Mouse (Mus musculus): ENCODE measurements at regions not wholly inside any gene's neighbourhood (a gene's known extent, or its start where the extent isn't known, plus 50 kb on each side); places are given as distances from the start of the nearest gene placed in this dataset.

DNA sequence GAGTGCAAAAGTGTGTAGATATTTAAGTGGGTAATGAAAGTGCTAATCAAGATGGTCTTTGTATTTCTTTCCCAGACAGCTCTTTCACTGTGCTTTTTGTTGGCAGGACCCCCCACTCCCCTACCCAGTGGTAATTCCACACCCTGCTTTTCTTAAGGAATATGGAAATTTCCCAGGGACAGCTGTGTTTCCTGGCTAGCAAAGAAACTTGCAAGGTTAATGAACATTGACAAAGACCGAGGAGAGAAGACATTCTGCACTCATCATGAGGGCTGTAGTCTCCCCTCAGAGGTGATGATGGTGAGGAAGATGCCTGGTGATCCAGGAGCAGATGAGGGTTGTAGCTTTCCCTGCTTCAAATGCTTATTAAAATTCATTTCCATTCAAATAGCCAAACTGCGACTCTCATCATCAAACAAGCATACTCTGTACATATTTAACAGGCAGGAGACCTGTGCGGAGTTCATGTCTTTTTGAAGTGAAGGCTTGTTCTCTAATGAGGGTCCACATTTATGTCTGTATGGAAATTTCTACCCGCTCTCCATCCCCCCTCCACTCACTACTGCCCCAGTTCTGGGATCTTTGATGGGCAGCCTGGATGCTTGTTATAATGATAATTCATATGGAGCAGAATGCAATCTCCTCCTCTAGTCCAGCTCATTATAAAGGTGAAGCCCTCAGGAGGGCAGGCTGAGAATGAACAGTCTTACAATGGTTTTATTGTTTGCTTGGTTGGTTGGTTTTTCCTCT lies 364.1 kb upstream of the Camk1g start:
- Histone ChIP-seq H3K4me3 (no peak overlapping the region), H3K27me3 (ENCODE audit: low read depth, poor library complexity, severe bottlenecking) (peaks cover 13% of the 10 kb centered on the region), H3K4me1 (peaks cover 57% of the 10 kb centered on the region), H3K36me3 (no peaks in the 10 kb centered on the region), H3K27ac (replicated peaks) (peak overlapping the region; percentile 25), H3K9me3 (replicated peaks) (no peaks in the 10 kb centered on the region)
- 52% methylated on average over 4 of the region's 4 CpGs for WGBS
- no peak for DNase-seq (ENCODE audit: low spot score)

DNA sequence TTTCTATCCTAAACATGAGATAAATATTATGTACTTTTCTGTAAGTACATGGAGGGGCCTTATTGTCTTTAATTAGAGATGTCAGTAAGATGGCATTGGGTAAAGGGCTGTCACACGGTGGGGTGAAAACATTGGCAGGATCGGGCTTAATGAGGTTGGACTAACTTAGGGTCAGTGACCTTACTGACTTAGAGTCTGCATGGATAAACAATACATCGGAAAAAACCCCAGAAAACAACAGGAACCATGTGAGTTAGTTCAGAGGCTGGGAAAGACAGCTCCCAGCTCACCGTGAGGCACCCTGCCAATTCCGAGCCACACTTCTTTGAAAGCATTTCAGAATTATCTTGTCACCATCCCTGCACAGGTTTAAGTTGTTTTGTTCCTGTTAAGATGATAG lies 363.3 kb upstream of the Camk1g start:
- DNase-seq (ENCODE audit: low spot score): no peak
- Histone ChIP-seq H3K4me3 (no peak overlapping the region), H3K36me3 (no peaks in the 10 kb centered on the region), H3K27me3 (ENCODE audit: low read depth, poor library complexity, severe bottlenecking) (peaks cover 18% of the 10 kb centered on the region), H3K4me1 (peaks cover 57% of the 10 kb centered on the region), H3K9me3 (replicated peaks) (no peaks in the 10 kb centered on the region), H3K27ac (replicated peaks) (peak overlapping the region; percentile 42; the same call in 1 of the 2 replicates)
- WGBS: 3% methylated on average over 5 of the region's 5 CpGs

DNA sequence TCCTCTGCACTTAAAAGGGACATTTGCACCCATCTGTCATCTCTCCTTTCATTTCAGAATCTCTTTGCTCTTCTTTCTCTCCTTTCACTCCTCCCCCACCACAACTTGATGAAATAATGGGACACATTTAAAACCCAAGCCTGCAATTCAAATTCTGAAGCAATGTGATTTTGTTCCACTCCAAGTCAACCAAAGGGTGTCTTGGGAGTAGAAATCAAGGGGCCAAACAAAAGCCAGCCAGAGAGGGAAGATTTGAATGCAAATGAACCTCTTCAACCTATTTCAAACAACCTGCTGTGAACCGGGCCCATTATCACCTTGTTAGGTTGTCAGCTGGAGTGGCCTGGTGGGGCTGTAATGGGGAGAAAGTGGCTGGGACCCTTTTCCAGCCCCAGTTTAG lies 362.0 kb upstream of the Camk1g start:
- DNase-seq (ENCODE audit: low spot score): no peak
- Histone ChIP-seq H3K4me3 (no peak overlapping the region), H3K9me3 (replicated peaks) (no peaks in the 10 kb centered on the region), H3K27me3 (ENCODE audit: low read depth, poor library complexity, severe bottlenecking) (peaks cover 19% of the 10 kb centered on the region), H3K27ac (replicated peaks) (peak overlapping the region; percentile 42), H3K4me1 (peaks cover 57% of the 10 kb centered on the region), H3K36me3 (no peaks in the 10 kb centered on the region)
- 3% methylated on average over 1 of the region's 1 CpGs for WGBS

DNA sequence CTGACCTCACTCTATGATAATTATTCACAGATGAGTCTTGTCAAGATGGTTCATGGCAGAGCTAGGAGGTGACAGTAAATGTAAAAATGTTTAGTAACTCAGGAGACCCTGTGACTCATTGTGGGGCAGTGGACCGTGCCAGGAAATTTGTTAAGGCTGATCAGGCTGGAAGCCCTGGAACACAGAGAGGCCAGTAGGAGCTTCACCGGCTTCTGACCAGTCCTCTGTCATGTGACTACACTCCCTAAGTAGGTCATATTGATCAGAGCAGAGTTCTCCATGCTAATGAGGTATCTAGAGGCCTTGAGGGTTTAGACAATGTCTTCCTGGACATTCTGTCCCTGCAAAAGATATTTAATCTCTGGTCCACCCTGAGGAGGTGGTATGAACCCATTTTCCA lies 351.8 kb upstream of the Camk1g start:
- 67% methylated on average over 2 of the region's 2 CpGs for WGBS
- Histone ChIP-seq H3K9me3 (replicated peaks) (no peaks in the 10 kb centered on the region), H3K4me1 (peaks cover 27% of the 10 kb centered on the region), H3K4me3 (no peak overlapping the region), H3K36me3 (no peaks in the 10 kb centered on the region), H3K27me3 (ENCODE audit: low read depth, poor library complexity, severe bottlenecking) (no peaks in the 10 kb centered on the region; the same call in 1 of the 2 replicates), H3K27ac (replicated peaks) (no peak overlapping the region)
- DNase-seq (ENCODE audit: low spot score): no peak

DNA sequence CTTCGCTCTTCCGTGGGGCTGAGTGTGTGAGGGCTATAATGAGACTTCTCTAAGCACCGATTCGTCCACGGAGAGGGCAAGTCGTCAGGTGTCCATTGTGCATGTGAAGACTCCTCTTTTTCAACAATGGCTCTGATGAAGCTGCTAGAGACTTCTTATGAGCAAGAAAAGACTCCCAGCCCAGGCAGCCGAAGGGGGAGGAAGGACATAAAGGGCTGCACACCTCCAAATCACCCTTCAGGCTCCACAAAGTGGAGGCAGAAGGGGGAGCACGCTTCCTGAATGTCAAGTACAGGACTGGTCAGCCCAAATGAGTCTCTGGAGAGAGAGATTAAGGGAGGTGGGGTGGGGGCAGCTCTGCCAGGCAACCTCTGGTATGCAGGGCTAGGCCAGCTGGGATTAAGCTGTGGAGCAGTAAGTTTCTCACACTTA lies 350.3 kb upstream of the Camk1g start:
- H3K9me3 ChIP-seq (replicated peaks): no peaks in the 10 kb centered on the region
- 0 out of 2 replicates have a peak overlapping the region, but pooled peaks have one; percentile 7 for H3K4me3 ChIP-seq
- peak overlapping the region; percentile 72 for H3K27ac ChIP-seq (replicated peaks)
- WGBS: 29% methylated on average over 8 of the region's 8 CpGs
- H3K36me3 ChIP-seq: no peaks in the 10 kb centered on the region
- no peaks in the 10 kb centered on the region; the same call in 1 of the 2 replicates for H3K27me3 ChIP-seq (ENCODE audit: low read depth, poor library complexity, severe bottlenecking)
- DNase-seq (ENCODE audit: low spot score): peak; percentile 59
- peaks cover 27% of the 10 kb centered on the region for H3K4me1 ChIP-seq

DNA sequence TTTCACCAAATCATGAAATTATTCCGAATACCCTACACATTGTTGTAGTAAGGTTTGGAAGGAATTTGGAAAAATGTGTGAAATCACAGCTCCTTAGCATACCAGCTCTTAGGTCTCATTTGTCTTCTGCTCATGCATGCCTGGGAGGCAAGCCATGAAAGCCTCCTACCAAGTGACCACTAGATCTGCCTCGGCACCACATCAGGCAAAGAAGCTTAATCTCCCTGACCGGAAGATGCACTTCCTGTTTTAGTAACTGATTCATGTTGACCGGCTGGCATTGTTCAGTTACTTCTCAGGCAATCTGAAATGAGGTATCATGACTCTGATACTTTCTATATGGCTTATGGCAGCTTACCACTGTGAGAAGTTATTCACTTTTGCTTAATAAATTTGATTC lies 345.2 kb upstream of the Camk1g start:
- H3K36me3 ChIP-seq: no peaks in the 10 kb centered on the region
- H3K4me1 ChIP-seq: peaks cover 6% of the 10 kb centered on the region
- WGBS: 82% methylated on average over 4 of the region's 4 CpGs
- no peaks in the 10 kb centered on the region; the same call in 1 of the 2 replicates for H3K27me3 ChIP-seq (ENCODE audit: low read depth, poor library complexity, severe bottlenecking)
- H3K4me3 ChIP-seq: no peak overlapping the region
- no peak overlapping the region for H3K27ac ChIP-seq (replicated peaks)
- no peaks in the 10 kb centered on the region for H3K9me3 ChIP-seq (replicated peaks)
- no peak for DNase-seq (ENCODE audit: low spot score)

DNA sequence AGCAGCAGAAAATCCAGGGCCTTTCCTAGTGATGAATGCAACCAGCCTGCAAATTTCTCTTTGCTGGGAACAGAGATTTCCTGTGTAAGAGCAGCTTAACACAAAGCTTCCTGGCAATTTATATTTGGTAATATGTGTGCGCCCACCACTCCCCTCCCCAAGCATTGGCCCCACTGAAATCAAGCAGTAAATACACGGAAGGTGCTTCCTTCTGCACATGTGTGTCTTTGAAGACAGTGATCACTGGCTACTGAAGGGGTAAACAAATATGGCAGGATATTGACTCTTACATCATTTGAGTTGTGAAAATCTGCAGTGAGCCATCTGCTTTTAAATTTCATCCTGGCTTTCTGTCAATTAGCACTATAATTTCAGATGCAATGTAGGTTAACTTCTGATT lies 344.5 kb upstream of the Camk1g start:
- no peak for DNase-seq (ENCODE audit: low spot score)
- Histone ChIP-seq H3K27ac (replicated peaks) (no peak overlapping the region), H3K4me1 (no peaks in the 10 kb centered on the region), H3K27me3 (ENCODE audit: low read depth, poor library complexity, severe bottlenecking) (no peaks in the 10 kb centered on the region; the same call in 1 of the 2 replicates), H3K9me3 (replicated peaks) (no peaks in the 10 kb centered on the region), H3K4me3 (no peak overlapping the region), H3K36me3 (no peaks in the 10 kb centered on the region)
- WGBS: 95% methylated on average over 2 of the region's 2 CpGs

DNA sequence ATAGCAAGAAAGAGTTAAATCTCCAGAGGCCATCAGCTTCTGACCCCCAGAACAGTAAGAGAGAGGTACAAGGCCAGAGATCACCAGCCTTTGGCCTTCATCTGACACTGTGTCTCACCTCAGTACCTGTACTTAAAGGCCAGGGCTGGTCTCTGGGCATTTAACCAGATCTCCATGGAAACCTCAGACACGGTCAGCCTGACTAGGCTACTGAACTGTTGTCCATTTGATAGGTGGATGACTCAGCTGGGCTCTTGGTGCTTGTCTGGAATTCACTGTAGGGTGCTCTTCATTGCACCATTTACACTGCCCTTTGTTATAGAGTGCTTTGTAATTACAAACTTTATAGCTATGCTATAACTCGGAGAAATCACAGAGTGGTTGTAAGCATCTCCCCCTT lies 335.1 kb upstream of the Camk1g start:
- Histone ChIP-seq H3K4me1 (peaks cover 24% of the 10 kb centered on the region), H3K27ac (replicated peaks) (no peak overlapping the region), H3K9me3 (replicated peaks) (no peaks in the 10 kb centered on the region), H3K27me3 (ENCODE audit: low read depth, poor library complexity, severe bottlenecking) (peaks cover 37% of the 10 kb centered on the region), H3K36me3 (no peaks in the 10 kb centered on the region), H3K4me3 (no peak overlapping the region)
- WGBS: 31% methylated on average over 2 of the region's 2 CpGs
- DNase-seq (ENCODE audit: low spot score): peak; percentile 25

DNA sequence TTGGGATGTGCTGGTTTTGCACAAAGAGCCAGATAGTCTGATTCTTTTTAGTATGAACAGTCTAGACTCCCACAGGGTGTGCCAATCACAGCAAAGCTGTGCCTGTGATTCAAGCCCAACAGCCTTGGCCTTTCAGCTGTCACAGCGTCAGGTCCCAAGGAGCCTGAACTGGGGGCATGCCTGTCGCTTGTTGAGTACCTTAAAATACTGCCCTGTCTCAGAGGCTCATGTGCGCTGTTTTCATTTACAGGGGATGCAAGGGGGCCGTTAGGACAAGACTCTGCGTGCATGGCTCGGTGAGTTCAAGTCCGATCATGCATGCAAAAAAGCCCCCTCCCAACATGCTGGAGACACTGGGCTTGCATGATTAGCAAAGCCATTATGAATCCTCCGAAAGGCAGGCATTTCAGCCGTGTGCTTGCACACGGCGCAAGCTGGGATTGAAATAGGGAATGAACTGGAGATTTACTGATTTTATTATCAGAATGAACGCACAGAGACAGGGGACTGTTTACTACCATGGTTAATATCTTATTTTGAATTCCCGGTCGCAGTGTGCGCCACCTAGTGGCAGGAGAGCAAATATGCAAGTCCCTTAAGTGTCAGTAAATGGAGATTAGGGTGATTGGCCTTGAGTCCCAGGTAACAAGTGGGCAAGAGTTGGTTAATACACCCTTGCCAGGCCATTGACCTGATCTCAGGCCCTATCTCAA lies 332.8 kb upstream of the Camk1g start:
- peak overlapping the region; percentile 61 for H3K27ac ChIP-seq (replicated peaks)

DNA sequence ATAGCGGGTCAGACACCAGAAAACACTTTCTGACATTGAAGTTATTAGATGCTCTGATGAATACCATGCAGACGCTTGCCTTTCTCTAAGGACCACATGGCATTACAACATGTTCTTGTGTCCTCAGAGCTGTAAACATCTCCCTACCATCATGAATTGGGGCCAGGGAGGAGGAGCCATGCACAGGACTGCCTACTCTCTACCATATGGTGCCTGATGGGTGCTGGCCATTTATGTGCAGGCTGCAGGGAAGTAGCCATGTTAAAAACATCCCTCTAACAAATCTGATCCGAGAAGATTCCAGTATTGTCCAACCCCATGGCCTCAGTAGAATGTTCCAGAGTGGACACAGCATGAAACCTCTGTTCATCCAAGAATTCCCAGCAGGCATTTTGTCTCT lies 330.1 kb upstream of the Camk1g start:
- Histone ChIP-seq H3K4me1 (peaks cover 19% of the 10 kb centered on the region), H3K27ac (replicated peaks) (no peak overlapping the region), H3K9me3 (replicated peaks) (no peaks in the 10 kb centered on the region), H3K27me3 (ENCODE audit: low read depth, poor library complexity, severe bottlenecking) (peaks cover 27% of the 10 kb centered on the region), H3K4me3 (no peak overlapping the region), H3K36me3 (no peaks in the 10 kb centered on the region)
- DNase-seq (ENCODE audit: low spot score): no peak
- WGBS: 89% methylated on average over 3 of the region's 3 CpGs

More for the DNA sequence above, 332.8 kb upstream of the Camk1g start:
- H3K36me3 ChIP-seq: no peaks in the 10 kb centered on the region
- H3K27me3 ChIP-seq (ENCODE audit: low read depth, poor library complexity, severe bottlenecking): peaks cover 39% of the 10 kb centered on the region
- peaks cover 27% of the 10 kb centered on the region for H3K4me1 ChIP-seq
- H3K4me3 ChIP-seq: peak overlapping the region; percentile 47
- peak; percentile 64 for DNase-seq (ENCODE audit: low spot score)
- 17% methylated on average over 15 of the region's 15 CpGs for WGBS
- H3K9me3 ChIP-seq (replicated peaks): no peaks in the 10 kb centered on the region

DNA sequence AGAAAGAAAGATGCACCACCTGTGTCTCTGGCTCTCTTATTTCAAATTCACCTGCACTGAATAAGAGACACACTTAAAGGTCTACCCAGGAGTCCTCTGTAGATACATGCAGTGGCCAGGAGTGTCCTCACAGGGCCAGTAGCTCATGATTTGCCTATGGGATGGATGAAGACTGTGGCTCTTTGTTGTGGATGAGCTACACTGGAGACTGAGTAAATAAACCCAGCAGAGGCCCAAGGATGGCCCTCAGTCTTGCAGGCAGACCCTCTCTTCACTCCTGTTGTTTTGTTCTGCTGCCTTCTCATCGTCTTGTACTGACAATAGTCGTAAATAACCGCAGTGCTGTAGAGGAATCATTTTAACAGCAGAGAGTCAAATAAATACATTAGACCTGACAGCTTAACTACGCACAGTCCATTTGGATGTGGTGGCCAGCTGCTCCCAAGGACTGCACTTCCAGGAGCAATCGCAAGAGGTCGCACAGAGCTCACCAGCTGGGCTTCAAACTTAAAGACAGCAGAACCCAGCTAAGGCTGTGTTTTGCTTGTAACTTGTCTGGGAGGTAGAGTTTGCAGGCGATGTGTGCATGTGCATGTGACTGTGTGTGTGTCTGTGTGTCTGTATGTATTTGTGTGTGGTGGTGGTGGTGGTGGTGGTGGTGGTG lies 328.6 kb upstream of the Camk1g start:
- Histone ChIP-seq H3K4me1 (peaks cover 14% of the 10 kb centered on the region), H3K4me3 (no peak overlapping the region), H3K36me3 (no peaks in the 10 kb centered on the region), H3K27ac (replicated peaks) (peak overlapping the region; percentile 57; the same call in 1 of the 2 replicates), H3K9me3 (replicated peaks) (no peaks in the 10 kb centered on the region), H3K27me3 (ENCODE audit: low read depth, poor library complexity, severe bottlenecking) (peaks cover 27% of the 10 kb centered on the region)
- 20% methylated on average over 7 of the region's 7 CpGs for WGBS
- DNase-seq (ENCODE audit: low spot score): peak; percentile 79

DNA sequence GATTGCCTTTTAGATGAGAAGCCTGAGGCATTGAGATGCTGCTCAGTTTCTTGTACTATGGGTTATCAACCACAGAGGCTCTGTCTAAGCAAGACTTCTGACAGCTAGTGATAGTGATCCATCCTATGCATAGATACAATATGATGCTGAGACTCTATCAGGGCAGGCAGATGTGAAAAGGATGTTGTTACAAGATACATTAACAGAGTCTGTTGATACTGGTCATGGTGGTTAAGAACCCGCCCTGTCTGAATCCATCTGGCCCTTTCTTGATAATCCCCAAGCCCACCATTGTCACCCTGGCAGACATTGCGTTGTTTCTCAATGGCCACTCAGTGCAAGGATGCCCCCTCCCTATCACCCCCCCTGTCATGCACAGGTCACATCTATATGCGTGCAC lies 327.8 kb upstream of the Camk1g start:
- no peak for DNase-seq (ENCODE audit: low spot score)

More for the DNA sequence above, 327.8 kb upstream of the Camk1g start:
- 90% methylated on average over 3 of the region's 3 CpGs for WGBS
- peaks cover 16% of the 10 kb centered on the region for H3K4me1 ChIP-seq
- H3K9me3 ChIP-seq (replicated peaks): no peaks in the 10 kb centered on the region
- H3K36me3 ChIP-seq: no peaks in the 10 kb centered on the region
- no peak overlapping the region for H3K4me3 ChIP-seq
- peaks cover 27% of the 10 kb centered on the region for H3K27me3 ChIP-seq (ENCODE audit: low read depth, poor library complexity, severe bottlenecking)
- H3K27ac ChIP-seq (replicated peaks): 0 out of 2 replicates have a peak overlapping the region, but pooled peaks have one; percentile 57

Data from midbrain, embryonic 10.5 days (tissue).